Mouse (Mus musculus): ENCODE results near the gene Gle1.
A peak's percentile ranks its signal among the peaks of the same experiment; 100 is the strongest.

The Gle1 gene

GRCm38 (mm10) chr2:29961246-29961645, 26.0 kb downstream of the Gle1 start:
- DNase-seq (ENCODE audit: extremely low read depth, insufficient read length, low spot score): no peak

- DNase-seq (ENCODE audit: extremely low read depth, insufficient read length, low spot score): no peak
Measured at GRCm38 (mm10) chr2:29964354-29965249, 29.4 kb downstream of the Gle1 start.

DNA sequence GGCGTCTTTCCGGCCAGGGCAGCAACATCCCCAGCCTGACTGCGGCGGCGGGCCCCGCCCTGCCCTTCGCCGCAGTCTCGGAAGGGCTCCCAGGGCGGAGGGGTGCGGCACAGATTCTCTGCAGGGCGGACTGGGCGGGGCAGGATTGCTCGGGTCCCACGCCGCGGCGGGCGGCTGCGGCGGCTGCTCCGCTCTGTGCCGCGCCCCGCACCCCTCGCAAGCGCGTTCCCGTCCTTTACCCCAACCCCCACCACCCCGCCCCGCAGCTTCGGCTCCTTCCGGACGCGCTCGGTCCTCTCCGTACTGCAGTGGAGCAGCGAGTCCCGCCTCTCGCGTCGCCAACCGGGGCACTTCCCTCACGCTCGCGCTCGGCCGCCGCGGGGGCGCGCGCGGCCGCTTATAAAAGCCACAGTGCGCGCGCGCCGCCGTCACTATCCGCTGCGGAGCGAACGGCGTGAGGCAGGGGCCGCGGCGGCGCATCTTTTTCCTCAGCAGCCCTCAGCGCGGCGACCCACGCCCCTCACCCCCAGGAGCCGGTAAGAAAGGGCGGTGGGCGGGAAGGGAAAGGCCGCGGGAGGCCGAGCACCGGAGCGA, 30.1 kb downstream of the Gle1 start, which contains the start of gene Sptan1:
Gene Sptan1, plus strand, starts transcription at position 311 of the 594 bp plus-strand sequence.
- DNase-seq (ENCODE audit: extremely low read depth, insufficient read length, low spot score): peak; percentile 98

DNA sequence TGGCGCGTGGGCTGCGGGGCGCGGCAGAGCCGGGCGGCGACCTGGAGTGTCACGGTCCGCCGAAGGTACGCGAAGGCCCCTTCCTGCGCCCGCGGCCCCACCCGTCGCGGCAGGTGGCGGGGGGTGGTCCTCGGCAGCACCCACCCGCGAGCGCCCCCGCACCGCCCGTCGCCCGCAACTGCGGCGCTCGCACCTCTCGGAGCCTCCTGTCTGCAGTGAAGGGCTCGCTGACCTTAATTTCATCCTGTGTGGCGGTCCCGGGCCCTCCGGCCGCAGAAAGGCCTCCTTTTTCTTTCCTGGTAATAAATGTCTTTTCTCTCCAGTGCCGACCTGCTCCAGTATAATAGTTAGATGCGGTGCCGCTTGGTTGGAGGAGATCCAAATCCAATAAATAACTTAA, 30.7 kb downstream of the Gle1 start:
- no peak for DNase-seq (ENCODE audit: extremely low read depth, insufficient read length, low spot score)

- DNase-seq (ENCODE audit: extremely low read depth, insufficient read length, low spot score): no peak
Measured at GRCm38 (mm10) chr2:29966826-29967225, 31.6 kb downstream of the Gle1 start.

DNA sequence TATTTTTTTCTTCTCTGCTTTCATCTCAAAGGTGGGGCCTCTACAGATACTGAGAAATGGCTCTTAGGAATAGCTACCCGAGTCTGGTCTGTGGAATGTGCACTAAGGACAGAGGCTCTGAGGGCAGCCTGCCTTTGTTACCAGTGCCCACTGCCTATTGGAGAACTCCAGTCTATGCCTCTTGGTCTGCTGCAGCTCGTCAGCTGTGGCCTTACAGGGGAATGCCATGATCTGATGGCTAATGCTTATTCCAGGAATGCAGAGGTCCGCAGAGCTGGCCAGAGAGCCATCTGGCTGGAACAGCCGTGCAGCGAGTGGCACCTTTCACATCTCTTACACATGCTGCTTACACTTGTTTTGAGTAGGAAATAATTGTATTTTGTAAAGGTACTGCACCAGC, 32.5 kb downstream of the Gle1 start:
- DNase-seq (ENCODE audit: extremely low read depth, insufficient read length, low spot score): no peak

DNA sequence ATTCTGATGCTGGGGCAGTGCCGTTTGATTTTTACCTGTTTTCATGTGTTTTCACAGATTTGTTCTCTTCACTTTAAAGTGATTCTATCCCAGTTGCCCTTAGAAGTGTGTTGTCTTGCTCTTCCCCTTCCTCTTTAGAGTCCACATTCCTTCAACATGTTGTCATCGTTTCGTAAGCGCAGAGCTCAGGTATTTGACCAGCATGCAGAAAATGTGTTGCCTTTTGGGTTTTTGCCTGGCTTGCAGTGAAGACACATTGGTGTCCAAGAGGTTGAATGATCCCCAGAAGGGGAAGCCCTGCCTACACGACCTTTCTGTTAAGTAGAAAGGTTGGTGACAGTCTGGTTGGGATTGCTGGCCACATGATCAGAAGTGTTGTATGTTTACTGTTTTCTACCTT, 33.4 kb downstream of the Gle1 start:
- no peak for DNase-seq (ENCODE audit: extremely low read depth, insufficient read length, low spot score)

- no peak for DNase-seq (ENCODE audit: extremely low read depth, insufficient read length, low spot score)
Measured at GRCm38 (mm10) chr2:29971838-29972635, 36.8 kb downstream of the Gle1 start.

DNA sequence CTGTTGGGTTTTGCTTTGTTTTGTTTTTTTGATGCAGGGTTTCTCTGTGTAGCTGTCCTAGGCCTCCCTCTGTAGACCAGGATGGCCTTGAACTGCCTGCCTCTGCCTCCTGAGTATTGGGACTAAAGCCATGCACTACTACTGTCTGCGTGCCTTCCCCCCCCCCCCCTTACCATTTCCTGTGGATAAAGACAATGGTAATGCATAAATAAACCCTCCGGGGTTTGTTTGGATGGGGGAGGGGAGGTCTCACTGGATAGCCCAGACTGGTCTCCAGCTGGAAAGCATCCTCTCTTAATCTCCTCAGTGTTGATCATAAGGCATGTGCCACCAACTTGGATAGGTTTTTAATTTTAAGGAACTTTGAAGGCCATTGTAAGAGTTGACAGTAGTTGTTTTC, 38.3 kb downstream of the Gle1 start:
- DNase-seq (ENCODE audit: extremely low read depth, insufficient read length, low spot score): no peak

DNA sequence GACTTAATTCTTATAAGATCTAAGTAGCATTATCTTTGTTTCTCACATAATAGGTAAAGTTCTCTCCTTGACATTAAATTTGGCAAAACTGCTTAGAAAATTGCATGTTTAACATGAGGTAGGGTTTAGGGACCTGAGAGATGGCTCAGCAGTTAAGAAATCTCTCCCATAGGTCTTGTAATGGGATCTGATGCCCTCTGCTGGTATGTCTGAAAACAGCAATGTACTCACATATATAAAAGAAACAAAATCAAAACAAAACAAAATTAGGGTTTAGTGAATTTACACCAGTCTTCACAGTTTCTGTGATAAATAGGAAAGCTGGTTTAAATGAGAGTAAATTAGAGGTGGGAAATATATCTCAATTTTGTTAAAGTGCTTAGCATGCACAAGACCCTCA, 42.1 kb downstream of the Gle1 start:
- peak; percentile 17 for DNase-seq (ENCODE audit: extremely low read depth, insufficient read length, low spot score)

DNA sequence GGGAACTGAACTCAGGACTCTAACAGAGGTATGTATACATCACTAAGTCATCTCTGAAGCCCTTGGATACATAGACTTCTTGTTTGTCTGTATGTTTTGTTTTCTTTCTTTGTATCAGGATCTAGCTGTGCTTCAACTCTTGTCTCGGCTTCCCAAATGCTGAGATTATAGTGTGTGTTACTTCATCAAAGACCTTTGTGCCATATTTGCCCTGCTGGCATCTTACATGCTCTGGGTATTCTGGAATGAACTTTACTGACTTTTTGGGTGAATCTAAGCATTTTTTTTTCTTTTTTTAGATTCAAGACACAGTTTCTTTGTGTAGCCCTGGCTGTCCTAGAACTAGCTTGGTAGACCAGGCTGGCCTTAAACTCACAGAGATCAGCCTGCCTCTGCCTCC, 45.4 kb downstream of the Gle1 start:
- no peak for DNase-seq (ENCODE audit: extremely low read depth, insufficient read length, low spot score)

DNA sequence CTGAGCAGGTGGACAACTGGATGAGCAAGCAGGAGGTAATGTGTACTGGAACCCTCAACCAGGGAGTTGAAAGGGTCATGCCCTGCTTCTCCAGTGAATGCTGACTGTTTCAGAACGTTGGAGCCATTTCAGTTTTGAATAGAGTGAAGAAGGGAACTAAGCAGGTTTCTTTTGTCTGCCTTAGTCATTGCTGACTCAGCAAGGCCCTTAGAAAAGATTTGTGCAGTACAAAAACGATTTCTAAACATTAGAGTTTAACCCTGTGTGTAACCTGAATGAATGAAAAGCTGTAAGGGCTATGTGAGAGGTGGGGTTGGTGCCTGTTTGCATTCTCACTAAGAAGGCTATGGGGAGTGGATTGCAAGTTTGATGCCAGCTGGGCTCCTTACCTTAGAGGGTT, 56.7 kb downstream of the Gle1 start:
- no peak for DNase-seq (ENCODE audit: extremely low read depth, insufficient read length, low spot score)

DNA sequence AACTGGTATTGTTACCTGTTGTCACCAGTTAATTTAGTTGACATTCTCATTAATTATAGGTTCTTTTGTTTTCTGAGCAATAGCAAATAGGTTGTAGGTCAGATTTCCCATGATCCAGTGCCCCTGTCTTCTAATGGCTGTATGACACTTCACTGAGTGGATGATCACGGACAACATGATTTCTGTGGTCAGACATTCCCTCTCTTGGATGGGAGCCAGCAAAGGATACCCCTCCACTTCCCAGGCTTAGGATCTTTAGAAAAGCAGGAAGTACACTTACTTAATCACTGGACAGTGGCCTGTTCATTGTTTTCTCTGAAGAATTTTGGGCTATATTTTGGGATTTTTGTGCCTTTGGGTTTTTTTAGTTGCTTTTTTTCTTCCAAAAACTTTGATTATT, 73.9 kb downstream of the Gle1 start:
- no peak for DNase-seq (ENCODE audit: extremely low read depth, insufficient read length, low spot score)

Data from 3134 (cell line).